Mouse (Mus musculus) cerebellum, postnatal 10 days (tissue): ENCODE measurements at regions not wholly inside any gene's neighbourhood (a gene's known extent, or its start where the extent isn't known, plus 50 kb on each side); places are given as distances from the start of the nearest gene placed in this dataset.

ENCODE experiments used
- DNase-seq, 2 experiments: peaks; one replicate each; pipeline ENCODE4 v3.0.0; 2021; ENCODE audit warnings: mixed read lengths in 2 of 2

DNA sequence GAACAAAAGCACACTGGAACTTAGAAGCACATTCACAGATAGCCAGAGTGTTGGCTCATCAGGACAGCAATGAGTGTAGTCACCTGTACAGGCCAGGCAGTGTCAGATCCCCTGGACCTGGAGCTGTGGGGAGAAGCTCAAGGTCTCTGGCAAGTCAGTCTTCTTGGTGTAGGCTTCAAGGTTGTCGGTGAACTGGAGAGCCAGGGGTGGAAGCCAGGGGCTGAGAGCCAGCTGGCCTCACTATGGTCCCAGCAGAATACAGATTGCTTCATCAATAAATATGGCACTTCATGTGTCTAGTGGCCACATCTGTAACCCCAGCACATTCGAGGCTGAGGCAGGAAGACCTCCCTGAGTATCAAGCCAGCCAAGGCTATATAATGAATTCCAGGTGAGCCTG lies 101.0 kb upstream of the Tgfbr2 start:
- no peak for DNase-seq

DNA sequence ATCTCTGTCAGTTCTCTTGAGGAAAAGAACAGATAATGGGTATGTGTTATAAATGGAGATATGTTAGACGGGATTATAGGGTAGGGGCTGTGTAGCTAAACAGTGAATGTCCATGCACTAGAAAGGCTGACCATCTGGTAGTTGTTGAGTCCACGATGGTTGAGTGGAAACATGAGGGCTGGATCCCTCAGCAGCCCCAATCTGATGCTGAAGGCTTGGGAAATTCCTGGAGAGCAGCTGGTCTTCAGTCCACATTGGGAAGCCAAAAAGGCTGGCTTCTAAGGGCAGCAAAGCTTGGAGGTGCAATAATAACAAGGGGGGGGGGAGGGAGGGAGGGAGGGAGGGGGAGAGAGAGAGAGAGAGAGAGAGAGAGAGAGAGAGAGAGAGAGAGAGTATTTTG lies 97.3 kb upstream of the Tgfbr2 start:
- DNase-seq = no peak

DNA sequence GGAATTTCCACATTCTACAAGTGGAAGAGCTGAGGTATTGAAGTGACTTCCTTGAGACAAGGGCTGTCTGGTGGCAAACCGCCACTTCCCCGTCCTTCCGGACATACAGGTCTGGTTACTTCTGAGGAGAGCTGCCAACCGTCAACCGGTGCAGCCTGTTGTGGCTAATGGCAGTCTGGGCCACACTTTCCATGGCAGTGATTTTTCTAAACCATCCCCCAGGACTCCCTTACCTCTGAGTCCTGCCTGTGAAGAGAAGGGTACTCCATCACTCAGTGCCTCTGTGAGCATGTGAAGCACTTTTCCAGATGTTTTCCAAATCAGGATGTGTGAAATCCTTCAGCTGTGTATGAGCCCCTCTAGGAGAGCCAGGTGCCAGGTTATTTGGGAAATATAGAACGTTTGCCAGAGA lies 95.3 kb upstream of the Tgfbr2 start:
- DNase-seq = peak in 1 of 2 experiments; percentile 8

DNA sequence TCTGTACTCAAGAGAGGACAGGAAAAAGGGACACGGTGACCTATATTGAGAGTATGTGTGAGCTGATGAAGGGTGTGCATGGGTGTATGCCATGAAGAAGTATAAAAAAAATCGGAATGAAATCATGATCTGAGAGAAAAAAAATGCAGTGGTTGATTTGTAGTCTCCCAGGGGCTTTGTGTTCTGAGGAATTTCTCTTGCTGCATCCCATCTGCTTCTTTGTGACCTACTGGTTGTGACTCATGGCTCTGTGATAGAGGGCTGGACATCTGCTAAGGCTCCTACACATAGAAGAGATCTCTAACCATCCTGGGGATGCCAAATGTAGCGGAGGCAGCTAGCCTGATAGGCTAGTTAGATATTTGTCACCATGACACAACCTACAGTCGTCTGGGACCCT lies 92.3 kb upstream of the Tgfbr2 start:
- DNase-seq = no peak

DNA sequence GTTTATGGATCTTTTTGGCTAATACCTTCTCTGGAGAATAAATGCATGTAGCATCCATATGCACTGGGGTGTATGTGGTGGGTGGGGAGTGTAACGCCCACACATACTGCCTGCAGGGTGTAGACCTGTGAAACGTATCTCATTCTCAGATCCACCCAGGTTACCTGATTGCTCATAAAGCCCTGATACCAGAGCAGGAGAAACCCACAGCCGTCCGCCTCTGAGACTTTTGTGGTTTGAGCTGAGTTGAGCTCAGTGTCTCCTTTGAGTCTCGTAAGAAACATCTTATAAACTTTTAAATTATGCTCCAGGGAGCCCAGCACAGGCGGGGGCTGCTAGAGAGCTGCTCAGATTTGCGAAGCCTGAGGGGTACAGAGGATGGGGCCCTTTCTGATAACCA lies 88.7 kb upstream of the Tgfbr2 start:
- no peak for DNase-seq

DNA sequence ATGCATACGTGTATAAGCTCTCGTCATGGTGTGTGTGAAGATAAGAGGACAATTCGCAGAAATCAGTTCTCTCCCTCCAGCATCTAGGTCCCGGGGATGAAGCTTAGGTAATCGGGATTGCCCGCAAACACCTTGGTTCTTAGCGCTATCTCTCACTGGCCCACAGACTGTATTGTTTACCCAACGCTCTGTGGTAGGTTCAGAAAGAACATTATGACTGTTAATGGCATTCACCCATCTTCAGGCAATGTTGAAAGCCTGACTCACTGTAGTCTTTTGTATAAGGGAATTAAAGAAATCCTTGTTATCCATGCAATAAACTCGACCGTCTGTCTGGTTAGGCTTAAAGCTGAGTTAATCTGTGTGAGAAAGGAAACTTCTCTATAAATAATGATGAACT lies 84.4 kb upstream of the Tgfbr2 start:
- no peak for DNase-seq

DNA sequence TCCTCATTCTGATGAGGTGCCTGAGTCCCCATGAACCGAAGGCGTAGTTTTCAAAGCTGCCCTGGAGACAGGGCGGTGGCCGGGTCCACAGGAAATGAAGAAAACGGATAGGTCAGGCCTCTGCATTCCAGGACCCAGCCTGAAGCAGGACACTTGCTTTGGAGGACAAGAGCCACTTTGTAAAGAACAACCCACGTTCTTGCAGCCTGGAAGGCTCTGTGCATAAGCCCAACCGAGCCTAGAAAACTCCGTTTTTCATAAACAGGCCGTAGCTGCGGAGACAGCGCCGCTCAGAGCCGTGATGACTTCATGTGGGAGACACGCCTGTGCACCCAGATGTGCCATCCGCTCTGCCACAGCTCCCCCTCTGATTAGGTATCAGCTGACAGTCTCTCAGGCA lies 78.4 kb upstream of the Tgfbr2 start:
- no peak for DNase-seq

DNA sequence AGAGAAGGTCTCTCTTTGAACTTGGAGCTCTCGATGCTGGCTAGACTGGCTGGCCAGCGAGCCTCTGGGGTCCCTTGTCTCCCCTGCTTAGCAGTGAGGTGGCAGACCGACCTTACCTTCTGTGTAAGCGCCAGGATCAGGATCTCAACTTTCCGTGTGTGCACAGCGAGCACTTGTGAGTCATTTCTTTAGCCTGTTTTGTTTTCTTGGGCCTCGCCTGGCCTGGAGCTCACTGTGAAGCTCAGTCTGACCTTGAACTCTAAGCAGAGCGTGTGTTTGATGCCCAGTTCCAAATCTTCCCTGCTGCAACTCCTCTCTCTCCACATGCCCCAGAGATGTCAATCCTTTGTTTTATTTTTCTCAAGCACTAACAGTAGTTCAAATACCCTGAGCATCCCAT lies 77.6 kb upstream of the Tgfbr2 start:
- no peak for DNase-seq

DNA sequence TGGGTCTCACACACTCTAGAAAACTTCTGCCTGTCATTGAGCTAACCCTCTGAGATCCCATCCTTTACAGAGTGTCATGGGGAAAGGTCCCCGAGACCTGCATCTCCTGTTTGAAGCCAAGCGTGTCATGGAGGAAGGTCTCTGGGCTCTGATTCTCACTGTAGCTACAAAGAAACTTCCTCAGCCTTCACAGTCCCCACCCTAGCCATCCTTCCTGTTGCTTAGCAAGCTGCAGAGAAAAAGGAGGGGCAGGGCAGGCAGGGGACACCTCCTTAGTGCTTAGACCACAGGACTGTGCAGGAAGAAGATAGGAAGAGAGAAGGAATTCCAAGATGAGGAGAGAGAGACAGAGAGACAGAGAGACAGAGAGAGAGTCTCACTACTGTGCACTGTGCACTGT lies 74.6 kb upstream of the Tgfbr2 start:
- DNase-seq = no peak

DNA sequence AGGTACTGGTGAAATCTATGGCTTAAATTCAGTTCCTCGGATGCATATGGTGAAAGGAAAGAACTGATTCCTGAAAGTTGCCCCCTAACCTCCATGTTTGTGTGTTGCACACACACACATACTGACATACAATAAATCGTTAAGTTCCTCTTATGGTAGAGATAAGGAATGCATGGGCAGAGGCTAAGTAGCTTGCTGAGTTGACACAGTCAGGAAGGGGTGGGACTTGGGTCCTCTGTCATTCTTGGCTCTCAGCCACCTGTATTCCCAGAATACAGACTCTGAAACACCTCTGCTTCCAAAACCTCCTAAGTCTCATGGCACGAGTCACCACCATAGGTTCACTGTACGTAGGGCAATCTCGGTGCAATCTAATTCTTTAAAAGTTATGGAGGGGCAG lies 70.0 kb upstream of the Tgfbr2 start:
- no peak for DNase-seq

DNA sequence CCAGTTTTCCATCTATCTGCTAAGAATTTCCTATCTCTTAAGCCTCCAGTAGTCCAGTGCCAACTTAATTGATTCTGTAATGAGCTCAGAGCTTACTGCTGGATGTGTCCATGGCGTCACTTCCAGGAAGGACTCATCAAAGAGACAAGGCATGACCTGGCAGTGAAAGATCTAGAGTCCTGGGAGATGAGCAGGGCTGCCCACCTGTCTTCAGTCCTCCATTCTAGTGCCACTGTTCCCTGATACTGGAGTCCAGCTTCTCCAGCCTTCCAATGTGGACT lies 69.4 kb upstream of the Tgfbr2 start:
- no peak for DNase-seq

DNA sequence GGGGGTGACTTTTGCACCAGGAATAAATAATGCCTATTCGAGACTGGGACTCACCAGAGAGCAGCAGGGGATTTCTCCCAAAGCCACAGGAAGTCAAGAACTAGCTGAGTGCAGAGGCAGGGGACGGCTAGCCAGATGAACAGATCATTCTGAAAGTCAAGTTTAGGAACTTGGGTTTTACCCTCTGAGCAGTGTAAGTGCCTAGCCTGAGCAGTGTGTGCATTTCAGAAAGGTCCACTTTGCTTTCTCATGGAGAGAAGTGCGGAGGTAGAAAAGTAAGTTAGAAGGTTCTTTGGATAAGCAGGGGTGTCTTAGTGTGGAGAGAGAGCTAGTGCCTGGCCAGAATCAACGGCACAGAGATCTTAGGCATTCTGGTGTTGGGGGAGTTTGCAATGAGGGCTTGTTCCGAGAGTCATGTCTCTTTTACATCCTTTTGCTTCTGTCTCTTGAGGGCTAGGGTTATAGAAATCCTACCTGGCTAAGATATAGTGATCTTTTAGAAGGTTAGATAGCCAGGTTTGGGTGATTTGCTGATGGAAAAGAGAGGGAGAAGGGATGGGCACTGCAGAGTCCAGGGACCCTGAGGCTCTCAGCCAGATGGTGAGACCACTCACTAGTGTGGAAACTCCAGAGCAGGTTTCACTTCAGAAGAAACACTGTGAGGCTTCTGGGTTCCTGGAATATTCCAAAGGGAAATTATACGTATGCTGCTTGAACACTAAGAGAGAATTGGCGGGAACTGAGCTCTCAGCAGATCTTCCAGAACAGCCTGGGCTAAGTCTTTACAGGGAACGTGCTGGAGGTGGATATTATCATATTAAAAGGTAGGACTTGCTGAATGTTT lies 68.8 kb upstream of the Tgfbr2 start:
- DNase-seq = no peak

DNA sequence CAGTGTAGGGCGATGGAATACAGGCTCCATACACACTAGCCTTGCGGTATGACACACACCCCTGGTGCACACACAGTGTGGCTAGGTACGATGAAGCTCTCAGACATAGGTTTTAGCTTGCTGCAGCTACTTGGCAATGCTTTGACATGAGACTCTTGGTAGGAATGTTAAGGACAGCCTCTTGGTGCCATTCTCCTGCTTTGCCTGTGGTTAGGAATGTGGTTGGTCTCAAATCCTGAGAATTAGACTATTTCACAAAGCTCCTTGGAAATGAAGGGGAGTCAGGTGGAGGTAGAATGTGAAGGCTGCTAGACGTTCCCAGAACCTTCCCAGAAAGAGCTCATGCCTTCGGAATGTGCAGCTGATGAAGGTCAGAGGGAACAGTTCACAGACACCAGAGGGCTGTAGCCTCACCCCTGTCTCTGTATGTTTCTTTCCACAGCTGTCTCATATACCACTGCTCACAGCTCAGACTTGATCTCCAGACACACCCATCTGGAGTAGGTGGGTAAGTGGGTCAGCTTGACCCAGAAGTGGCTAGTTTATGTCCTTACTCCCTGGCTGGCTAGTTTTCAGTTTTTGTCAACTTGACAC lies 66.9 kb upstream of the Tgfbr2 start:
- no peak for DNase-seq

DNA sequence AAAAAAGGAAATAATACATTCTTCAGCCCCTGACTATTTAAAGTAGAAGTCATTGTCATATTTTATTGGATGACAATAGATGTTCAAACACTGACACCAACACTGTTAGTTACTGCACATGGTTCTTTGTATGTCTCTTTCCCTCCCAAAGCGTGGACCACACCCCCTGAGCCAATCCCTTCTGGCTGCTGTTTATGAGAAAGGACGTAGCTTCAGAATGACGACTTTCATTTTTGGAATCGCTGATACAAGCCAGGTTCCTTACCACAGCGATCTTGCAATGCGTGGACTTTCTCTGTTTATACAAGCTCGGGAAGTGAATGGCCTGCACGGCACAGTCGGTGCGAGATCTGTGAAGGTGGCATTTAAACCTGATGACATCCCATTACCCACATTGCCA lies 66.1 kb upstream of the Tgfbr2 start:
- no peak for DNase-seq

DNA sequence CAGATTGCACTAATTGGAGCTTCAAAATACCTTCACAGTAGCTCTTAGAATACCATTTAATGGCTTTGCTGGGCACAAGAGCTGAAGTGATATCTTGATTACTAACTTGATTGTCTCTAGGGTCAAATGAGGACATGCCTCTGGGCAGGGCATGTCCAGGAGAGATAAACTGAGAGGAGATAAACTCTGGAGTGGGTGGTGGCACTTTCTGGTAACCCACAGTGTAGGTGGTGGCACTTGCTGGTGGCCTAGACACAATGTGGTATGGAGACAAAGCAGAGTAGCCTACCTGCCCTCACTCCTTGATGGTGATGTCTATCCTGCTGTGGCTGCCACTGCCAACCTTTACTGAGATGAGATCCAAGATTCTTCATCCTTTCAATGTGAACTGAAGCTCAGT lies 61.7 kb upstream of the Tgfbr2 start:
- DNase-seq = no peak

DNA sequence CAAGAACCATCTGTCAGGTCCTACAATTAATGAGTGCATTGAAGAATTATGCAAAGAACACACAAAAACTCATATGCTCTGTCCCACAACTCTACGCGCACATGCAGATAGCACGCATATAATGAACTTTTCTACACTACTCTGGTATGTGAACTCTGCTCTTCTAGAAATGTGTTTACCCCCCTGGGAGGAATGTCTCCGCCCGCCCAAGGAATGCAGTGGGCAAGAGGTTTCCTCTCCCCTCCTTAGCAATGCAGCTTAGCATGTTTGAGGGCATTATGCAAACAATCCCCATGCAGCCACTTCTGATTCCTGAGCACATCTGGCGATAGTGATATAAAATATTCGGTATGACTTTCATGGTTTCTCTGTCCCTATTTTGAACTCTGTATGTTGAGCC lies 59.0 kb upstream of the Tgfbr2 start:
- no peak for DNase-seq

DNA sequence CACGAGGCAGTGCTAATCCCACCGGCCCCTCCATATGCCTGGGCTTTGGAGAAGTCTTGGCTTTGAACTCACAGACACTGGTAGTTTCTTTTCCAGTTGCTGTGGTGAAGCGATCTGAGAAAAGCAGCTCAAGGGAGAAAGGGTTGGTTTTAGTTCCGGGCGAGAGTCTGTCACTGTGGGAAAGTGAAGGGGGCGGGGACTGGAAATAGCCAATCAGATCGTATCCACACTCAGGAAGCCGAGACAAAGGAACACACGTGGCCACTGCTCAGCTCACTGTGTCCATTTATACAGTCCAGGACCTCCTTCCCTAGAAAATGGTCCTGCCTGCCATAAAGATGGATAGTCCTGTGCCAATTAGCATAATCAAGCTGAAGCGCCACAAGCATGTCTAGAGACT lies 57.2 kb upstream of the Tgfbr2 start:
- peak; percentile 46 to 52 for DNase-seq

DNA sequence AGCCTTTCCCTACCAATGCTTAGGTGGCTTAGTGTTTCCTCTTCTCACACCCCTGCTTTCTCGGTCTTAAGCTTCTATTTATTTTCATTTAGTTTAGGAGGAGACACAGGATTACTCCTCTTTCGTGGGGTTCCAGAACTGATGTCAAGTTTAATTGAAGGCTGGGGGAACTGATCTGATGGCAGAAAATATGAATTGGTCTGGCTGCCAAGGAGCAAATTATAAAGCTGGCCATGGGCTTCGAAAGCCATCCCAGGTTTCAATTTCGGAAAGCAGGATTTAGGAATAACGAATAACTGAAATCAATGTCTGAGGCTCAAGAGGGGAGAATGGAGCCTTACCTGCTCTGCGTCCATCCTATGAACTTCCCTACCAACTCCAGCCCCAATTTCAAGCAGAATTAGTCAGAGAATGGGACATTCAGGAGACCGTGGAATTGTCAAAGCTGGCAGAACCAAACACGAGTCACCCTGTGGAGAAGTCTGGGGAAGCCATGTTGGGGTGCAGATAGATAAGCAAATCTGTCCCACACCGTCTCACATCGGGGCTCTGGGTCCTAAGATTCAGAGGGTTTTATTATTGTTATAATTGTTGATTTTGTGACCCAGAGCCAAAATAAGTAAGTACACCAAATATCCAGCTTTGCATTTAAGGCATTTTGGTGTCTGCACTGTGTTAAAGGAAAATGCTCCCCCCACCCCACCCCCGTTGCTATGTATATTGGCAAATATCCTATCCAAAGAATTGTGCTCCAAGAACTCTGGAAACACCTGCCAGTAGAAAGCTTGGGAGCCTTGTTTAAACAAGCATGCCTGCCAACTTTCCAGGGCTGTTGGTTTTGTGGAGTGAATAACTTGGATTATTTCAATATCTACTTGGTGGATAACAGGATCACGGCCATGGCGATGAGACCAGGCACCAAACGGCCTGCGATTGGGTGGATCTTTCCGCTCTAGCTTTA lies 56.5 kb upstream of the Tgfbr2 start:
- DNase-seq = peak; percentile 56 to 62

DNA sequence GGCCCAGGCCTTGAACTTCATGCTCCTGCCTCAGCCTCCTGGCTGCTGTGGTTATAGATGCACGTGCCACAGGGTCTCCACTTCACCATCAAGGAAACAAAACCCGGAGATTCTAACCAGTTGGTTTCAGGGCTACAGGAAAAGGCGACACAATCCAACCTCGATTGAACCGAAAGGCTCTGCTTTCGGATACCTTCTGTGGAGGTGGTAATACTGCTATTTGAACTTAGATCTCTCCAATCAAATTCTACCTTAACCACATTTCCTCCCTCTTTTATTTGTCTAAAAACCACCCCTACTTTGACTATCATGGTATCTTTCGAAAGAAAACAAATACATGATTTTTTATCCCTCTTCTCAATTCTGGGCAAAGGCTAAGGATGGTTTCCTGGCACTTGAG lies 55.2 kb upstream of the Tgfbr2 start:
- no peak for DNase-seq

DNA sequence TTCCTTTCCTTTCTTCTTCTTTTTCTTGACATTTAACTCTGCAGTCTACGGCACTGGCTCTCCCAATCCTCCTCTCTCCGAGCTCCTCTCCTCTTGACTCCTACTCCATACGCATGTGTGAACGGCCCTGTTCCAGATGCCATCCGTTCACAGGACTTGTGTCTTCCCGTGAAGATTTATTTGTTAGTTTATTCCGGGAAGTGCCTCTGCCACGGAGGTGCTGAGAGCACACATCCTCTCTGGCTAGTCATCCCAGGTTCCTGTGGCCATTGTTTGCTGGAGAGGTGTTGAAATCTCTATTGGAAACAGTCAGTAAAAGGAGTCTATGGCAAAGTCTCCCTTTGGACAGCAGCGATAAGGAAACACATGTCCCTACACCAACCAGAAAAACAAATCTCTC lies 53.3 kb upstream of the Tgfbr2 start:
- no peak for DNase-seq

DNA sequence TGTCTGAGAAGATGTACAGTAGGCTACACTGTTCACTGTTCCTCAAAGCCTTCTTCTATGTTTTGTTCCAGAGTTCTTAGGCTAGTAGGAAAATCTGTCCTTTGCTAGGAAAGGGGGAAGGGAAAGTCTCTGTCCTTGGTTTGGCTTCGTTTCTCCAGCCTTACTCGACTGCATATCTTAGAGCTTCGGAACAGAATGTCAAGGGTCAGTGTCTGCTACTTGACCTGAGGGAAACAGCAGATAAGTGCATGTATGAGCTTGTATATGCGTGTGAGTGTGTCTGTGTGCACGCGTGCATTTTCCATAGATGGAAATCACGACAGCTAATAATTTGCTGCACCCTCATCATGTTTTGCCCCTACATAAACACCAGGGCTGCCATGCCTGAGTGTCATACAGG lies 52.6 kb upstream of the Tgfbr2 start:
- DNase-seq = no peak
